Mouse (Mus musculus): Measurements from ENCODE around the gene Ecpas. TPM values are rescaled to one million over a fixed set of nuclear protein-coding genes. Genes with fewer than 3 reads are reported as not detected.

The Ecpas gene
- polyA plus RNA-seq, 1 experiment from 2014 or later, result 26.8 TPM

- no peak overlapping the region for H3K4me2 ChIP-seq (replicated peaks)
- H3K27ac ChIP-seq (replicated peaks), result no peak overlapping the region
- no peak for ATAC-seq (ENCODE audit: insufficient number of reproducible peaks, low FRiP score, low TSS enrichment, low read depth)
- H3K9ac ChIP-seq, result no peak overlapping the region
- 91% methylated on average over 4 of the region's 4 CpGs for WGBS
- H3K9me3 ChIP-seq (replicated peaks), result no peaks in the 10 kb centered on the region
- H3K27me3 ChIP-seq, result no peaks in the 10 kb centered on the region
- 0 out of 2 replicates have a peak, but pooled peaks cover 7% of the 10 kb centered on the region for H3K36me3 ChIP-seq
- no peaks in the 10 kb centered on the region for H3K4me1 ChIP-seq
- H3K4me3 ChIP-seq (replicated peaks), result no peak overlapping the region
Measured at GRCm38 (mm10) chr4:58874373-58874772, 38.2 kb downstream of the Ecpas start.

- Histone ChIP-seq H3K27ac (replicated peaks) (no peak overlapping the region), H3K4me2 (replicated peaks) (no peak overlapping the region), H3K4me3 (replicated peaks) (no peak overlapping the region), H3K4me1 (no peaks in the 10 kb centered on the region), H3K27me3 (no peaks in the 10 kb centered on the region), H3K9ac (no peak overlapping the region), H3K9me3 (replicated peaks) (no peaks in the 10 kb centered on the region), H3K36me3 (peaks cover 10% of the 10 kb centered on the region; the same call in 1 of the 2 replicates)
- 64% methylated on average over 6 of the region's 6 CpGs for WGBS
- ATAC-seq (ENCODE audit: insufficient number of reproducible peaks, low FRiP score, low TSS enrichment, low read depth), result no peak
Measured at GRCm38 (mm10) chr4:58867242-58867641, 45.3 kb downstream of the Ecpas start.

- Histone ChIP-seq H3K4me2 (replicated peaks) (no peak overlapping the region), H3K36me3 (peaks cover 38% of the 10 kb centered on the region), H3K9me3 (replicated peaks) (no peaks in the 10 kb centered on the region), H3K27me3 (no peaks in the 10 kb centered on the region), H3K4me3 (replicated peaks) (no peak overlapping the region), H3K4me1 (no peaks in the 10 kb centered on the region), H3K9ac (no peak overlapping the region), H3K27ac (replicated peaks) (no peak overlapping the region)
- no peak for ATAC-seq (ENCODE audit: insufficient number of reproducible peaks, low FRiP score, low TSS enrichment, low read depth)
- 81% methylated on average over 3 of the region's 3 CpGs for WGBS
Measured at GRCm38 (mm10) chr4:58832908-58833307, 79.6 kb downstream of the Ecpas start.

GRCm38 (mm10) chr4:58825921-58826320 lies 86.6 kb downstream of the Ecpas start:
- no peaks in the 10 kb centered on the region for H3K27me3 ChIP-seq
- WGBS, result 86% methylated on average over 4 of the region's 4 CpGs
- H3K4me1 ChIP-seq, result no peaks in the 10 kb centered on the region
- H3K27ac ChIP-seq (replicated peaks), result no peak overlapping the region
- no peak overlapping the region for H3K9ac ChIP-seq
- peaks cover 52% of the 10 kb centered on the region for H3K36me3 ChIP-seq
- H3K4me3 ChIP-seq (replicated peaks), result no peak overlapping the region
- H3K4me2 ChIP-seq (replicated peaks), result no peak overlapping the region
- no peak for ATAC-seq (ENCODE audit: insufficient number of reproducible peaks, low FRiP score, low TSS enrichment, low read depth)
- no peaks in the 10 kb centered on the region for H3K9me3 ChIP-seq (replicated peaks)

GRCm38 (mm10) chr4:58787616-58788015 lies 124.9 kb downstream of the Ecpas start, which contains the start of gene Olfr267:
Gene Olfr267, minus strand, starts transcription at chr4:58787716.
- no peak within 1 kb of the TSS for H3K9ac ChIP-seq
- H3K27me3 ChIP-seq, result no peaks in the 10 kb centered on the region
- H3K4me2 ChIP-seq (replicated peaks), result no peak within 1 kb of the TSS
- H3K9me3 ChIP-seq (replicated peaks), result no peaks in the 10 kb centered on the region
- no peak for ATAC-seq (ENCODE audit: insufficient number of reproducible peaks, low FRiP score, low TSS enrichment, low read depth)
- no peaks in the 10 kb centered on the region for H3K4me1 ChIP-seq
- H3K4me3 ChIP-seq (replicated peaks), result no peak within 1 kb of the TSS
- no peaks in the 10 kb centered on the region for H3K36me3 ChIP-seq
- H3K27ac ChIP-seq (replicated peaks), result no peak within 1 kb of the TSS

GRCm38 (mm10) chr4:58786659-58787058 lies 125.9 kb downstream of the Ecpas start:
- Histone ChIP-seq H3K9ac (no peak overlapping the region), H3K4me2 (replicated peaks) (no peak overlapping the region), H3K4me3 (replicated peaks) (no peak overlapping the region), H3K9me3 (replicated peaks) (no peaks in the 10 kb centered on the region), H3K27me3 (no peaks in the 10 kb centered on the region), H3K27ac (replicated peaks) (no peak overlapping the region), H3K36me3 (no peaks in the 10 kb centered on the region), H3K4me1 (no peaks in the 10 kb centered on the region)
- WGBS, result 59% methylated on average over 3 of the region's 3 CpGs
- ATAC-seq (ENCODE audit: insufficient number of reproducible peaks, low FRiP score, low TSS enrichment, low read depth), result no peak

GRCm38 (mm10) chr4:58763417-58763816 lies 149.1 kb downstream of the Ecpas start:
- Histone ChIP-seq H3K9me3 (replicated peaks) (no peaks in the 10 kb centered on the region), H3K27me3 (no peaks in the 10 kb centered on the region), H3K4me1 (no peaks in the 10 kb centered on the region), H3K4me2 (replicated peaks) (no peak overlapping the region), H3K27ac (replicated peaks) (no peak overlapping the region), H3K36me3 (no peaks in the 10 kb centered on the region), H3K4me3 (replicated peaks) (no peak overlapping the region), H3K9ac (no peak overlapping the region)
- ATAC-seq (ENCODE audit: insufficient number of reproducible peaks, low FRiP score, low TSS enrichment, low read depth), result no peak
- 62% methylated on average over 3 of the region's 3 CpGs for WGBS

GRCm38 (mm10) chr4:58749510-58749909 lies 163.0 kb downstream of the Ecpas start:
- whole genome bisulfite sequencing, result 50% methylated on average over 2 of the region's 2 CpGs
- ATAC-seq (ENCODE audit: insufficient number of reproducible peaks, low FRiP score, low TSS enrichment, low read depth), result no peak
- H3K4me2 ChIP-seq (replicated peaks), result peak overlapping the region; percentile 43

GRCm38 (mm10) chr4:58749101-58749500 lies 163.4 kb downstream of the Ecpas start:
- ATAC-seq (ENCODE audit: insufficient number of reproducible peaks, low FRiP score, low TSS enrichment, low read depth), result peak; percentile 77
- no peak overlapping the region for H3K9ac ChIP-seq
- peak overlapping the region; percentile 23 for H3K4me3 ChIP-seq (replicated peaks)
- H3K4me1 ChIP-seq, result peaks cover 4% of the 10 kb centered on the region; the same call in 1 of the 2 replicates
- no peaks in the 10 kb centered on the region for H3K36me3 ChIP-seq
- 13% methylated on average over 10 of the region's 10 CpGs for WGBS
- no peaks in the 10 kb centered on the region for H3K27me3 ChIP-seq
- peak overlapping the region; percentile 78; the same call in 1 of the 2 replicates for H3K27ac ChIP-seq (replicated peaks)
- peak overlapping the region; percentile 43 for H3K4me2 ChIP-seq (replicated peaks)
- no peaks in the 10 kb centered on the region for H3K9me3 ChIP-seq (replicated peaks)

More at GRCm38 (mm10) chr4:58749510-58749909, 163.0 kb downstream of the Ecpas start:
- Histone ChIP-seq H3K4me1 (peaks cover 4% of the 10 kb centered on the region; the same call in 1 of the 2 replicates), H3K9me3 (replicated peaks) (no peaks in the 10 kb centered on the region), H3K9ac (no peak overlapping the region), H3K27ac (replicated peaks) (0 out of 2 replicates have a peak overlapping the region, but pooled peaks have one; percentile 78), H3K27me3 (no peaks in the 10 kb centered on the region), H3K4me3 (replicated peaks) (peak overlapping the region; percentile 23; the same call in 1 of the 2 replicates), H3K36me3 (no peaks in the 10 kb centered on the region)

Other genes with a start within 250 kb of the Ecpas start
- gene Olfr267, start 125.0 kb downstream of the Ecpas start, polyA plus RNA-seq (2015; fragmentation: Nextera tagmentation; extraction: Ambion mirVana), result 0.12 TPM in 1 of 2 replicates, not detected in the other
- gene Zkscan16, start 30.9 kb upstream of the Ecpas start, polyA plus RNA-seq (2015; fragmentation: Nextera tagmentation; extraction: Ambion mirVana), result 0.74 and 0.80 TPM in 2 replicates
- 28.1 and 29.3 TPM in 2 replicates for gene Ptgr1, start 74.4 kb upstream of the Ecpas start, polyA plus RNA-seq (2015; fragmentation: Nextera tagmentation; extraction: Ambion mirVana)
- gene Dnajc25, start 82.3 kb upstream of the Ecpas start, polyA plus RNA-seq (2015; fragmentation: Nextera tagmentation; extraction: Ambion mirVana), result 14.2 and 16.2 TPM in 2 replicates
- 17.7 and 23.8 TPM in 2 replicates for gene Gm20503, start 90.5 kb upstream of the Ecpas start, polyA plus RNA-seq (2015; fragmentation: Nextera tagmentation; extraction: Ambion mirVana)
- 121 and 132 TPM in 2 replicates for gene Gng10, start 122.3 kb upstream of the Ecpas start, polyA plus RNA-seq (2015; fragmentation: Nextera tagmentation; extraction: Ambion mirVana)
- not detected in 2 replicates for gene AI481877, start 226.2 kb upstream of the Ecpas start, polyA plus RNA-seq (2015; fragmentation: Nextera tagmentation; extraction: Ambion mirVana)